Mouse (Mus musculus): ENCODE measurements at regions not wholly inside any gene's neighbourhood (a gene's known extent, or its start where the extent isn't known, plus 50 kb on each side); places are given as distances from the start of the nearest gene placed in this dataset.

GRCm38 (mm10) chr2:46660577-46660976 is 1543.4 kb upstream of the Zeb2 start:
- TF ChIP-seq USF1 (IDR thresholded peaks at IDR 0.05; ENCODE audit: low read depth, low read length) (no peak), ETS1 (IDR thresholded peaks at IDR 0.05; ENCODE audit: low read depth, low read length) (no peak)
